Mouse (Mus musculus) liver, postnatal 0 days (tissue): ENCODE data around the gene Timm10b.

ENCODE experiments used
- CTCF ChIP-seq: sonication (generic); IDR thresholded peaks from 2 replicates; pipeline ENCODE4 v1.5.1; 2016; ENCODE audit warnings: antibody characterized with exemption, low read depth
- EP300 ChIP-seq: IDR thresholded peaks from 2 replicates; pipeline ENCODE4 v1.6.1; 2016; ENCODE audit warnings: antibody characterized with exemption, low read depth, mild to moderate bottlenecking

DNA sequence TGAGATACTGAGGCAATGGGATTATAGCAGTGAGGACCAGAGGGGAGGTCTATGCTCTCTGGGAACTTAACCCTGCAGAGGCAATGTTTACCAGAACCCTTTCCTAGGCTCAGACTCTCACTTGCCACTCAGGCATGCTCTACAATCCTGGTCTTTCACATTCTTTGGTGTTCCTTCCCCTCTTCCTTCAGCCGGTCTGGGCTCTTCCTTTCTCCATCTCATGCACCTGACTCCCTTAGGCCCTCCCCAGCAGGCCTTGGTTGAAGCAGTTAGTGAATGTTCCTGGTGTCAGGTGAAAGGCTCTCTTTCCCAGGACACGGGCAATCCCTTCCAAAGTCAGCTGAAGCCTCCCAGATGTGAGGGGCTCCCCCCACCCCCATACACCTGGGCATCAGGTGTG lies at the start of gene Timm10b:
- TF ChIP-seq CTCF, result no peak
- TF ChIP-seq EP300, result no peak
